Mouse (Mus musculus) lung, postnatal 0 days (tissue): ENCODE measurements around the gene Sar1b.

Experiments
- CTCF ChIP-seq: IDR thresholded peaks from 2 replicates; pipeline ENCODE4 v1.5.1; 2016; ENCODE audit warnings: antibody characterized with exemption, mild to moderate bottlenecking
- EP300 ChIP-seq: IDR thresholded peaks from 2 replicates; pipeline ENCODE4 v1.6.1; 2016; ENCODE audit warnings: antibody characterized with exemption, mild to moderate bottlenecking, control low read depth

DNA sequence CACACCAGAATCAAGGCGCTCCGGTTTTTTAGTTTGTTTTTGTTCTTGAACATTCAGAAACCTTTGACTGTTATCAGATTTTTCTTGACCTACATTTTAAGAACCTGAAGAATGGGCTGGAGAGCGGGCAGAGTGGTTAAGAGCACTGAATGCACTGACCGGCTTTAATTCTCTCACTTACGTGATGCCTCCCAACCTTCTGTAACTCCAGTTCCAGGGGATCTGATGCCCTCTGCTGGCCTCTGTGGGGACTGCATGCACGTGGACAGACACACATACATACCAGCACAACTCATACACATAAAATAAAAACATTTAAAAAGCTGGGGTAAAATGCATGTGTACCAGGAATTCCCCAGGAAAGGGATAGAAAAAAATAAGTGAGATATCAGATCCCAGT, 22.4 kb downstream of the Sar1b start:
- TF ChIP-seq CTCF (peak; percentile 81), EP300 (peak; percentile 14; the same call in 1 of the 2 replicates)
